Mouse (Mus musculus): ENCODE measurements around the gene Sgsh. TPM values are rescaled to one million over a fixed set of nuclear protein-coding genes. Genes with fewer than 3 reads are reported as not detected.

Sgsh gene
- polyA plus RNA-seq, 1 experiment, result 4.2 TPM

DNA sequence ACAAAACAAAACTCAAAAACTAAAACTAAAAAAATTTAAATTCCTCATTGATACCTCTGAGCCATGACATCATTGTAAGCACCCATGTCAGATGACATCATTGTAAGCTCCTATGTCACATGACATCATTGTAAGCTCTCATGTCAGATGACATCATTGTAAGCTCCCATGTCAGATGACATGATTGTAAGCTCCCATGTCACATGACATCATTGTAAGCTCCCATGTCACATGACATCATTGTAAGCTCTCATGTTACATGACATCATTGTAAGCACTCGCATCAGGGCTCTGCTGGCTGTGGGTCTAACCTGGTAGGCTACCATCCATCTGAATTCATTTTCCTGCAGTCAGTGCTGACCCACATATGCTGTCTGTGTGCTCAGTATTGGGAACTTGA lies 23.2 kb upstream of the Sgsh start:
- Histone ChIP-seq H3K27me3 (ENCODE audit: control insufficient read depth, insufficient read depth, insufficient read length) (no peaks in the 10 kb centered on the region), H3ac (ENCODE audit: control insufficient read depth, insufficient read length) (no peak overlapping the region), H3K4me2 (ENCODE audit: low read depth) (no peak overlapping the region), H3K4me3 (no peak overlapping the region), H3K79me2 (ENCODE audit: control insufficient read depth, insufficient read depth) (no peaks in the 10 kb centered on the region), H3K36me3 (ENCODE audit: control insufficient read depth, insufficient read depth) (no peaks in the 10 kb centered on the region)
- no peak for TF ChIP-seq E2F4 (IDR thresholded peaks at IDR 0.05; ENCODE audit: insufficient read depth)
- TF ChIP-seq SRF (IDR thresholded peaks at IDR 0.05; ENCODE audit: control insufficient read depth, insufficient read length, low read depth), result no peak
- TF ChIP-seq MAX (IDR thresholded peaks at IDR 0.05; ENCODE audit: low read depth), result no peak
- TF ChIP-seq TCF12 (IDR thresholded peaks at IDR 0.05; ENCODE audit: insufficient read depth, poor library complexity, severe bottlenecking), result no peak
- TF ChIP-seq MYOG (IDR thresholded peaks at IDR 0.05; ENCODE audit: control insufficient read depth in 1 of 3, insufficient read depth in 1 of 3, insufficient read length in 2 of 3, low read depth in 2 of 3), result no peak
- no peak for TF ChIP-seq CEBPB (IDR thresholded peaks at IDR 0.05; ENCODE audit: insufficient read depth, poor library complexity, severe bottlenecking)
- no peak for TF ChIP-seq USF1 (IDR thresholded peaks at IDR 0.05; ENCODE audit: low read depth)
- no peak for TF ChIP-seq POLR2A (IDR thresholded peaks at IDR 0.05; ENCODE audit: insufficient read length, low read depth)
- no peak for TF ChIP-seq MYOD1 (IDR thresholded peaks at IDR 0.05; ENCODE audit: control insufficient read depth in 1 of 3, insufficient read length in 2 of 3, low read depth in 2 of 3)
- TF ChIP-seq TCF3 (IDR thresholded peaks at IDR 0.05; ENCODE audit: insufficient read length, low read depth), result no peak
- TF ChIP-seq REST (IDR thresholded peaks at IDR 0.05; ENCODE audit: insufficient read depth, insufficient read length), result no peak
- TF ChIP-seq POLR2AphosphoS2 (IDR thresholded peaks at IDR 0.05; ENCODE audit: insufficient read length, low read depth), result no peak

DNA sequence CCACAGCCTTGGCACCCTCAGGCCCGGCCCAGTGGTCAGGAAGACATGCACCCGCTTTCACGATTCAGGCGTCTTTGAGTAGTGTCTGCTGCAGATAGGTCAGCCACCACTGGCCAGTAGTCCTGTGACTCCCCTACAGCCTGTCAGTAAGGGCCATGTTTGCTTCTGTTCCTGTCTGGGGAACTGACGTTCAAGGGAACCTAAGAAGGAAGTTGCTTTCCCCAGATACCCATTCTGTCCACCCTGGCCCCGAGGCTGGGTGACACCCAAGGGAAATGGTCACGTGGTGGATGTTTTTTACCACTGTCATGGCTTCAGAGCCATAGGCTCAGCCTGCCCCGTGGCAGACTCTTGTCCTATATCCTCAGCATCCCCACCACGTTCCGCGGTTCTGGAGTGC lies 22.0 kb upstream of the Sgsh start:
- Histone ChIP-seq H3K36me3 (ENCODE audit: control insufficient read depth, insufficient read depth) (no peaks in the 10 kb centered on the region), H3ac (ENCODE audit: control insufficient read depth, insufficient read length) (no peak overlapping the region), H3K79me2 (ENCODE audit: control insufficient read depth, insufficient read depth) (no peaks in the 10 kb centered on the region), H3K27me3 (ENCODE audit: control insufficient read depth, insufficient read depth, insufficient read length) (no peaks in the 10 kb centered on the region), H3K4me2 (ENCODE audit: low read depth) (no peak overlapping the region), H3K4me3 (no peak overlapping the region)
- no peak for TF ChIP-seq E2F4 (IDR thresholded peaks at IDR 0.05; ENCODE audit: insufficient read depth)

DNA sequence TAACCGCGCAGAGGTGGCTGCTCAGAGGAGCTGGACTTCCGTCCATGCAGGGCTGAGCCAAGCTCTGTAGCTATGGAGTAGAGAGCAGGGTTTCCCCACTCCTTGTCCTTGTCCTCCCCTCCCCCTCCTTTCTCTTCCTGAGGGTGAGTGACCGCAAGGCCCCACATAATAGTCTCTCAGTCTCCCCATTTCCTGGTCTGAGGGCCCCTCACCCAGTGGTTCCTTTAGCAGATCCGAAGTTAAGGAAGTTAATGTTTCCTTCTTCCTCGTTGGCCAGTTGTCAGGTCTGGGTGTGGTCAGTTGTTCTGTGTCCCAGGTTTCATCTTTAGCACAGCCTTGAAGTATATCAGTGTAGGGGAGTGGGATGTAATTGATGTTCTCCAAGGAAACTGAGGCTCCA lies 20.1 kb upstream of the Sgsh start:
- TF ChIP-seq MYOD1 (IDR thresholded peaks at IDR 0.05; ENCODE audit: control insufficient read depth in 1 of 3, insufficient read length in 2 of 3, low read depth in 2 of 3) (no peak), TCF12 (IDR thresholded peaks at IDR 0.05; ENCODE audit: insufficient read depth, poor library complexity, severe bottlenecking) (no peak), USF1 (IDR thresholded peaks at IDR 0.05; ENCODE audit: low read depth) (no peak), TCF3 (IDR thresholded peaks at IDR 0.05; ENCODE audit: insufficient read length, low read depth) (no peak), E2F4 (IDR thresholded peaks at IDR 0.05; ENCODE audit: insufficient read depth) (no peak), MAX (IDR thresholded peaks at IDR 0.05; ENCODE audit: low read depth) (no peak), POLR2A (IDR thresholded peaks at IDR 0.05; ENCODE audit: insufficient read length, low read depth) (no peak), MYOG (IDR thresholded peaks at IDR 0.05; ENCODE audit: control insufficient read depth in 1 of 3, insufficient read depth in 1 of 3, insufficient read length in 2 of 3, low read depth in 2 of 3) (no peak), POLR2AphosphoS2 (IDR thresholded peaks at IDR 0.05; ENCODE audit: insufficient read length, low read depth) (no peak), CEBPB (IDR thresholded peaks at IDR 0.05; ENCODE audit: insufficient read depth, poor library complexity, severe bottlenecking) (no peak), REST (IDR thresholded peaks at IDR 0.05; ENCODE audit: insufficient read depth, insufficient read length) (no peak), SRF (IDR thresholded peaks at IDR 0.05; ENCODE audit: control insufficient read depth, insufficient read length, low read depth) (no peak)
- no peaks in the 10 kb centered on the region for H3K79me2 ChIP-seq (ENCODE audit: control insufficient read depth, insufficient read depth)
- no peak overlapping the region for H3K4me2 ChIP-seq (ENCODE audit: low read depth)
- H3ac ChIP-seq (ENCODE audit: control insufficient read depth, insufficient read length), result no peak overlapping the region
- no peak overlapping the region for H3K4me3 ChIP-seq
- H3K36me3 ChIP-seq (ENCODE audit: control insufficient read depth, insufficient read depth), result no peaks in the 10 kb centered on the region
- no peaks in the 10 kb centered on the region for H3K27me3 ChIP-seq (ENCODE audit: control insufficient read depth, insufficient read depth, insufficient read length)

DNA sequence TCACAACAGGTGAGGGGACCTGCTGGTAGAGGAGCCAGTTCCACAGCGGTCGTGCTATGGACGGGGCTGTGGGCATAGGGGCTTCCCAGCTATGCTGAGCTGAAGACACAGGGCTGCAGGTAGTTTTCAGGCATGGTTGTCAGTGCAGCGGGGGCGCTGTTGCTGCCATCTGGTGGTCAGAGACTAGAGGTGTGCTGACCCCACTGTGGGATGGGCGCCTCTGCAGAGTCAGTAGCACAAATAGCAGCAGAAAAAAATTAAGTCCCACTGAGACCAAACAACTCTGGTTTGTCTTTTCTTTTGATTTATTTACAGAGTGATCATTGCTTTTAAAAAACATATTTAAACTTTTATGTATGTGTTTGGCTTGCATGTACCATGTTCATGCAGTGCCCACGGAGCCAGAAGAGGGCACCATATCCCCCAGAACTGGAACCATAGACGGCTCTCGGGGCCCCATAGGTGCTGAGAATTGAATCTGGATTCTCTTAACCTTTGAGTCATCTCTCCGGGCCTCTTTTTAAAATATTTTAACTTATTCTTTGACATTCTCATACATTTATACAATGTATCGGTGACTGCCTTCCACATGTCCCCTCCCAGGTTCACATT lies 8.3 kb upstream of the Sgsh start:
- no peak overlapping the region for H3K4me2 ChIP-seq (ENCODE audit: low read depth)
- no peak overlapping the region for H3K4me3 ChIP-seq
- no peaks in the 10 kb centered on the region for H3K27me3 ChIP-seq (ENCODE audit: control insufficient read depth, insufficient read depth, insufficient read length)
- no peaks in the 10 kb centered on the region for H3K36me3 ChIP-seq (ENCODE audit: control insufficient read depth, insufficient read depth)
- H3K79me2 ChIP-seq (ENCODE audit: control insufficient read depth, insufficient read depth), result no peaks in the 10 kb centered on the region
- no peak overlapping the region for H3ac ChIP-seq (ENCODE audit: control insufficient read depth, insufficient read length)
- no peak for TF ChIP-seq REST (IDR thresholded peaks at IDR 0.05; ENCODE audit: insufficient read depth, insufficient read length)
- no peak for TF ChIP-seq POLR2AphosphoS2 (IDR thresholded peaks at IDR 0.05; ENCODE audit: insufficient read length, low read depth)
- TF ChIP-seq E2F4 (IDR thresholded peaks at IDR 0.05; ENCODE audit: insufficient read depth), result no peak

DNA sequence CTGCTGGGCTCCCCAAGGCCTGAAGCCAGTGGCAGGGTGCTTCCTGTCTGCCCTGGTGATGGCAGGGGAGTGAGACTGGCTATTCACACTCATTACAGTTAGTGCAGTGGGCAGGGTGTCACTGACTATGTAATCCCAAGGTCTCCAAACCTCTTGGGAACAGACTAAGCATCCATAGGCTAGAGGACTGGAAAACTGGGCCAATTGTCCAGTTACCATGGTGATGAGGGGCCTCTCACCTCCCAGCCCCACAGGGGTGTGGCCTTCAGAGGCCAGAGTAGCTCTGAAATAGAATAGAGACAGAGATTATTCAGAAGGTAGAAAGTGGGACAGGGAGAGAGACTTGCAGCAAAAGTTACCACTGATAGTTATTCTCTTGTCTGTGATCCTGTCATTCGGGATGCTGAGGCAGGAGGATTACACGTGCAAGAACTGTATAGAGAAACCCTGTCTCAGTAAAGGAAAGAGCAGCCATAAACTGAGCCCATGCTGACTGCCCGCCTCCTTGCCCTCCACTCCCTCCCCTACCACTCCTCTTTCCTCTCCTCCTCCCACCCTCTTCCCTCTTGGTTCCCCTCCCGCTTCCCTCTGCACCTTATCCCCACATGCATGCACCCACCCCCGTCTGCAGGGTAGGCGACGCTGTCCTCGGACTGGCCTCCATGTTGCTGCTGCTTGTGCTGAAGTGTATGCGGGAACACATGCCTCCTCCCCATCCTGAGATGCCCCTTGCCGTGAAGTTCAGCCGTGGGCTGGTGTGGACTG lies 7.6 kb upstream of the Sgsh start:
- Histone ChIP-seq H3ac (ENCODE audit: control insufficient read depth, insufficient read length) (no peak overlapping the region), H3K27me3 (ENCODE audit: control insufficient read depth, insufficient read depth, insufficient read length) (no peaks in the 10 kb centered on the region), H3K4me3 (no peak overlapping the region), H3K36me3 (ENCODE audit: control insufficient read depth, insufficient read depth) (no peaks in the 10 kb centered on the region), H3K4me2 (ENCODE audit: low read depth) (no peak overlapping the region), H3K79me2 (ENCODE audit: control insufficient read depth, insufficient read depth) (no peaks in the 10 kb centered on the region)
- TF ChIP-seq MYOG (IDR thresholded peaks at IDR 0.05; ENCODE audit: control insufficient read depth in 1 of 3, insufficient read depth in 1 of 3, insufficient read length in 2 of 3, low read depth in 2 of 3), result no peak
- TF ChIP-seq TCF12 (IDR thresholded peaks at IDR 0.05; ENCODE audit: insufficient read depth, poor library complexity, severe bottlenecking), result no peak
- TF ChIP-seq TCF3 (IDR thresholded peaks at IDR 0.05; ENCODE audit: insufficient read length, low read depth), result no peak
- TF ChIP-seq POLR2A (IDR thresholded peaks at IDR 0.05; ENCODE audit: insufficient read length, low read depth), result no peak
- TF ChIP-seq E2F4 (IDR thresholded peaks at IDR 0.05; ENCODE audit: insufficient read depth), result no peak
- no peak for TF ChIP-seq MYOD1 (IDR thresholded peaks at IDR 0.05; ENCODE audit: control insufficient read depth in 1 of 3, insufficient read length in 2 of 3, low read depth in 2 of 3)
- TF ChIP-seq REST (IDR thresholded peaks at IDR 0.05; ENCODE audit: insufficient read depth, insufficient read length), result no peak
- no peak for TF ChIP-seq POLR2AphosphoS2 (IDR thresholded peaks at IDR 0.05; ENCODE audit: insufficient read length, low read depth)
- no peak for TF ChIP-seq MAX (IDR thresholded peaks at IDR 0.05; ENCODE audit: low read depth)
- no peak for TF ChIP-seq CEBPB (IDR thresholded peaks at IDR 0.05; ENCODE audit: insufficient read depth, poor library complexity, severe bottlenecking)
- no peak for TF ChIP-seq SRF (IDR thresholded peaks at IDR 0.05; ENCODE audit: control insufficient read depth, insufficient read length, low read depth)
- TF ChIP-seq USF1 (IDR thresholded peaks at IDR 0.05; ENCODE audit: low read depth), result no peak

Data from myocyte (in vitro differentiated cells).